Mouse (Mus musculus) neural tube, embryonic 15.5 days (tissue): ENCODE results near the gene Pcyt2. TPM values are rescaled to one million over a fixed set of nuclear protein-coding genes. Genes with fewer than 3 reads are reported as not detected.
A peak's percentile ranks its signal among the peaks of the same experiment; 100 is the strongest.

Experiments used
- ATAC-seq: fragments of 200-750 bp; cut with Nextera tagmentation; 2 replicates; pipeline ENCODE4 v1.8.0; 2017; ENCODE audit warnings: mild to moderate bottlenecking, moderate TSS enrichment, moderate library complexity; ENCODE audit not compliant: low FRiP score
- H3K27ac ChIP-seq: fragments of 300-500 bp; sonication (generic); replicated peaks from 2 replicates; pipeline ENCODE4 v1.5.1; 2015; ENCODE audit warnings: mild to moderate bottlenecking, inconsistent platforms
- H3K27me3 ChIP-seq: fragments of 300-500 bp; sonication (generic); replicated peaks from 2 replicates; pipeline ENCODE4 v1.6.1; 2015; ENCODE audit warnings: inconsistent platforms
- H3K36me3 ChIP-seq: fragments of 300-500 bp; sonication (generic); 2 replicates; pipeline ENCODE4 v1.6.1; 2015; ENCODE audit warnings: inconsistent platforms
- H3K4me1 ChIP-seq: fragments of 300-500 bp; sonication (generic); 2 replicates; pipeline ENCODE4 v1.6.1; 2015; ENCODE audit warnings: inconsistent platforms
- H3K4me2 ChIP-seq: fragments of 300-500 bp; sonication (generic); 2 replicates; pipeline ENCODE4 v1.6.1; 2015; ENCODE audit warnings: inconsistent platforms, mild to moderate bottlenecking, moderate library complexity
- H3K4me3 ChIP-seq: fragments of 300-500 bp; sonication (generic); replicated peaks from 2 replicates; pipeline ENCODE4 v1.5.1; 2015; ENCODE audit warnings: mild to moderate bottlenecking, inconsistent platforms
- H3K9ac ChIP-seq: fragments of 300-500 bp; sonication (generic); replicated peaks from 2 replicates; pipeline ENCODE4 v1.6.1; 2015; ENCODE audit warnings: mild to moderate bottlenecking, inconsistent platforms
- H3K9me3 ChIP-seq: fragments of 300-500 bp; sonication (generic); replicated peaks from 2 replicates; pipeline ENCODE4 v1.6.1; 2016; ENCODE audit warnings: inconsistent platforms
- WGBS: fragments of 180-500 bp; shearing (Covaris S2); methylation state at CpG from one replicate; pipeline ENCODE4 v1.1.7; 2015; ENCODE audit warnings: mixed read lengths; 5-methylcytosine and 5-hydroxymethylcytosine counted together
- polyA plus RNA-seq: library from polyadenylated mRNA; unstranded; fragments of >200 nt; fragmentation: Nextera tagmentation; extraction: Ambion mirVana; gene quantifications from 2 replicates; pipeline ENCODE4 v1.2.1, GENCODE M21; 2015

Gene Pcyt2
- polyA plus RNA-seq, 1 experiment from 2014 or later, result 248 TPM

DNA sequence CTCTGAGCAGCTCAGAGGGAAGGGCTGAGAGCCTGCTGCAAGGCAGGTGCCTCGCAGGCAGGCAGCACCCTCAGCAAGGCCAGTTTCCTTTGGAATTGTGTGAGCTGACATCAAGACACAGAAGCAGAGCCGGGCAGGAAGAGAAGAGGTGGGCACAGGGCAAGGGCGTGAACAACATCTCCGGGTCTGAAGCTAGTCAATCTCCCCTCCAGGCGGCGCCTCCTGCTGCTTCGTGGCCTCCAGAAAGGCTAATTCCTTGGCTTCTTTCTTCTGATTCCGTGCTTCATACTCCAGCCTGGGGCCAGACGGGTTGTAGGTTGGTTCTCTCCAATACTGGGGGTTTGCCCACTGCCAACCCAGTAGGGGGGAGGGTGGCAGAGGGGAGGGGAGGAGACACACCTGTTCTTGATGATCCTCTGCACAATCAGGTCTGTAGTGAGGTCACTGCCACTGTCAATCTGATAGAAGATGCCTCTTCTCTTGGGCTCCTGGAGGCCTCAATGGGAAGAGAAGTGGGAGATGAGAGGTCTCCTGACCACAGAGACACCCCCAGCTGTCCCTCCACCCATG is 7.2 kb downstream of the Pcyt2 start:
- Histone ChIP-seq H3K27me3 (peaks cover 3% of the 10 kb centered on the region; the same call in 1 of the 2 replicates), H3K4me1 (peaks cover 20% of the 10 kb centered on the region), H3K4me3 (no peak overlapping the region), H3K9ac (no peak overlapping the region), H3K36me3 (peaks cover 62% of the 10 kb centered on the region), H3K4me2 (no peak overlapping the region), H3K9me3 (no peaks in the 10 kb centered on the region), H3K27ac (no peak overlapping the region)
- no peak for ATAC-seq
- 81% methylated on average over 9 of the region's 9 CpGs for WGBS

DNA sequence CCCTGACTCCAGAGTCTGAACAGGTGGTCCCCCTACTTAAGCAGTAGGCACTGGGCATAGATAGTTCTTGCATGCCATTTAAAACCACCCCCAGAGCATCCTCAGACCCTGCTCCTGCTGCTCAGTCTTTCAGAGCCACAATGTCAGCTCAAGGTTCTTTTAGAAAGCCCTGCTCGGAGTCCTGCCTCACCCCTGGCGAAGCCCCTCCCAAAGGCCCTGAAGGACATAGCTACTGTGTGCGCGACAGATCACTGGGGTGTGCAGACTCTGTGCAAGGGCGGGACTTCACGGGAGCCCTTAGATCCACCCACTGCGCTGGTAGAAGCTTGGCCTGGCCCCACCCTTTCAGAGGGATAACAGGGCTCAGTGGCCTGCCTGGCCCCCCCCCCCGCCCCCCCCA is 8.5 kb downstream of the Pcyt2 start:
- H3K4me3 ChIP-seq, result no peak overlapping the region
- no peak overlapping the region for H3K27ac ChIP-seq
- no peaks in the 10 kb centered on the region for H3K9me3 ChIP-seq
- H3K9ac ChIP-seq, result no peak overlapping the region
- H3K36me3 ChIP-seq, result peaks cover 71% of the 10 kb centered on the region
- ATAC-seq, result no peak
- 0 out of 2 replicates have a peak overlapping the region, but pooled peaks have one; percentile 56 for H3K4me2 ChIP-seq
- peaks cover 3% of the 10 kb centered on the region; the same call in 1 of the 2 replicates for H3K27me3 ChIP-seq
- peaks cover 12% of the 10 kb centered on the region for H3K4me1 ChIP-seq
- WGBS, result 36% methylated on average over 8 of the region's 8 CpGs

DNA sequence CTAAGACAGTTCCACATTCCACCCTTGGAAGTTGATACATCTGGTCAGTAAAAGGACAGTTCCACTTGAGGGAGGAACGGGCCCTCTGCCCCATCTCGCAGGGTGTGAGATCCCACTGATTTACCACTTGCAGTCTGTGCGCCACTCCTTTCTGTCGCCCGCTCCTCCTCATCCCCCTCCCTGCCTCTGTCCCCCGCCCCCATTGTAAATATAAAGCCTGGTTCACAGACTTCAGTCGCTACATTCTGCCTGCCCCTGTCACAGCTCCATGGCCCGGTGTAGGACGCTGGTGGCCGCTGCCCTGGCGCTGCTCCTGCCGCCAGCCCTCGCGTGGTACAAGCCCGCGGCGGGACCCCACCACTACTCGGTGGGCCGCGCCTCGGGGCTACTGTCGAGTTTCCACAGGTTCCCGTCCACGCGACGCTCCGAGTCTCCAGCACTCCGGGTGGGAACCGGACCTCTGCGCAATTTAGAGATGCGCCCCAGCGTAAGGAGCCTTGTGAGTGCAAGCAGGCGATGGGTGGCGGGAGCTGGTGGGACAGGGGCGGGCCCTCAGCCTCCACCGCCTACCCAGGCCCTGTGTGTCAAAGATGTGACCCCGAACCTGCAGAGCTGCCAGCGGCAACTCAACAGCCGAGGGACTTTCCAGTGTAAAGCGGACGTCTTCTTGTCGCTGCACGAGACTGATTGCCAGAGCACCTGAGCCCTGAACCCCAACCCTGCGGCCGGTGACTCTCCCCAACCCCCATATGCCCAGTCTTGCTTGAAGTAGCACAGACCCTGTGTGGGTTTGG is 9.3 kb downstream of the Pcyt2 start, which contains the start of gene Npb:
Npb (plus strand) TSS at position 237 of the 794 bp plus-strand sequence.
- Histone ChIP-seq H3K36me3 (peaks cover 71% of the 10 kb centered on the region), H3K4me3 (peak within 1 kb of the TSS; percentile 24), H3K9me3 (no peaks in the 10 kb centered on the region), H3K27ac (no peak within 1 kb of the TSS), H3K9ac (peak within 1 kb of the TSS; percentile 42; the same call in 1 of the 2 replicates), H3K4me2 (peak within 1 kb of the TSS; percentile 56), H3K27me3 (peaks cover 3% of the 10 kb centered on the region; the same call in 1 of the 2 replicates), H3K4me1 (peaks cover 12% of the 10 kb centered on the region)
- 5% methylated on average over 45 of the region's 45 CpGs for WGBS
- no peak for ATAC-seq

DNA sequence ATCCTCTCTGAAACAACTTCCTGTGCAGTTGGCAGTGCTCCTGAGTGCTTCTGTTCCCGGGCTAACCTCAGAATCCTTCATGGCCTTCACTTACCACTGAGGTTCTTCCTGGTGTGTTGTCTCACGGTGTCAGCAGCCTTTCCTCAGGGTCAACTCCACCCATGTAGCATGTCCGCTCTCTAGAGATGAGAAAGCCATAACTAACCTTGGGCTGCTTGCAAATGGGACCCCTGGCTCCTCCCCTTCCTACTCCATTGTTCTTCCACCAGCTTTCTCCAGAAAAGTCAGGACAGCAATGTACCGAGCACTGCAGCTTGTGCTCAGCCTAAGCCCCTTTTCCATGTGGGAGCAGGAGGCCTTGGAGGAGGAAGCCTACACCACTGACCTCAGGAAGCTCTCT is 11.0 kb downstream of the Pcyt2 start:
- Histone ChIP-seq H3K9me3 (no peaks in the 10 kb centered on the region), H3K27me3 (peaks cover 3% of the 10 kb centered on the region; the same call in 1 of the 2 replicates), H3K4me1 (peaks cover 12% of the 10 kb centered on the region), H3K9ac (no peak overlapping the region), H3K4me3 (no peak overlapping the region), H3K4me2 (no peak overlapping the region), H3K27ac (no peak overlapping the region), H3K36me3 (peaks cover 70% of the 10 kb centered on the region)
- ATAC-seq, result no peak
- 75% methylated on average over 4 of the region's 4 CpGs for WGBS

DNA sequence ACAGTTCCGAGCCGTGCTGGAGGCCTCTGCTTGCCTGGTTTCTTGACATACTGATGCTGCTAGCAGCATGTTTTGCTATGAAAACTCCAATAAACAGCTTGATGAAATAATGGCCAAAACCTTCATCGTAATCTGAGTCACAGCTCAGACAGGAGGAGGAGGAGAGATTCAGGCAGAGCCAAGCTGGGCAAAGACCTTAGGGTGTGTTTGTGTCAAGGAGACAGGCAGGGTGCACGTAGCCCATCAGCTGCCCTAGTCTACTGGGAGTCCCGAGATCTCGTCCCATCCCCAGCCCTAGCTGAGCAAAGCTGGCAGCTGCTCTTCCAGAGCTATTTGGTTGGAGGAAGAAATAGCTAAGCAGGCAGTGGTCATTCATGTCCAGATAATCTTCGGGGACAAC is 12.1 kb downstream of the Pcyt2 start:
- H3K4me1 ChIP-seq, result peaks cover 12% of the 10 kb centered on the region
- H3K27ac ChIP-seq, result no peak overlapping the region
- peaks cover 65% of the 10 kb centered on the region for H3K36me3 ChIP-seq
- ATAC-seq, result no peak
- H3K4me3 ChIP-seq, result no peak overlapping the region
- H3K9ac ChIP-seq, result no peak overlapping the region
- peaks cover 3% of the 10 kb centered on the region; the same call in 1 of the 2 replicates for H3K27me3 ChIP-seq
- H3K9me3 ChIP-seq, result no peaks in the 10 kb centered on the region
- WGBS, result 92% methylated on average over 7 of the region's 7 CpGs
- no peak overlapping the region for H3K4me2 ChIP-seq

DNA sequence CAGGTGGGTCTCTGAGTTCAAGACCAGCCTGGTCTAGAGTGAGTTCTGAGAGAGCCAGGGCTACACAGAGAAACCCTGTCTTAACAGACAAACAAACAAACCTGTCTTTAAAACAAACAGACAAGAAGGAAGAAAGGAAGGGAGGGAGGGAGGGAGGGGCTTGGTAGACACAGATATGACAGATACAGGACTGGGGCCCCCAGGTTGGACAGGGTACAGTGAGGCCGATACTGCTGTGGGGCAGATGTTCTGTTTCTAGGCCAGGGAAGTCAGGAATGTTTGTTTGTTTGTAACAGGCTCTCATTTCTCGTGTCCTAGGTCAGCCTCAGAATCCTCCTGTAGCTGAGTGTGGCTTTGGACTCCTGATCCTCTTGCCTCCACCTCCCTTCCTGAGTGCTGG is 14.2 kb downstream of the Pcyt2 start:
- Histone ChIP-seq H3K4me1 (peaks cover 16% of the 10 kb centered on the region), H3K36me3 (peaks cover 58% of the 10 kb centered on the region), H3K4me2 (no peak overlapping the region), H3K9ac (no peak overlapping the region), H3K27ac (no peak overlapping the region), H3K4me3 (no peak overlapping the region), H3K27me3 (no peaks in the 10 kb centered on the region), H3K9me3 (no peaks in the 10 kb centered on the region)
- WGBS, result 90% methylated on average over 2 of the region's 2 CpGs
- ATAC-seq, result no peak

DNA sequence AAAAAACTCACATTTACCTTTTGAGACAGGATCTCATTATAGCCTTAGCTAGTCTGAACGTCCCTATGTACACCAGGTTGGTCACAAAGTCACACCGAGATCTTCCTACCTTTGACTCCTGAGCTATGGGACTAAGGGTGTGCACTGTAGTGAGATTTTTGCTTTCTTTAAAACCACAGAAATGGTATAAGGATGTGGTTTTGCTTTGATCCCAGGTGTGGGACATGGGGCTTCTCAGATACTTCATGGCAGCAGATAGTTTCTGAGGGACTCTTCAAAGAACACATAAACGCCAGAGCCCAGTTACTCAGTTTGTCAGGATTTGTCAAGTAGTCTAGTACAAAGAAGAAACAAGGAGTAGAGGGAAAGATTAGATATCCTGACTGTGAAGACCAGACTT is 17.0 kb downstream of the Pcyt2 start:
- 99% methylated on average over 3 of the region's 3 CpGs for whole genome bisulfite sequencing
- H3K36me3 ChIP-seq, result peaks cover 56% of the 10 kb centered on the region
- H3K4me1 ChIP-seq, result peaks cover 28% of the 10 kb centered on the region
- H3K27ac ChIP-seq, result no peak overlapping the region
- H3K4me2 ChIP-seq, result no peak overlapping the region
- no peaks in the 10 kb centered on the region for H3K27me3 ChIP-seq
- no peak overlapping the region for H3K4me3 ChIP-seq
- no peaks in the 10 kb centered on the region for H3K9me3 ChIP-seq
- no peak overlapping the region for H3K9ac ChIP-seq
- no peak for ATAC-seq

DNA sequence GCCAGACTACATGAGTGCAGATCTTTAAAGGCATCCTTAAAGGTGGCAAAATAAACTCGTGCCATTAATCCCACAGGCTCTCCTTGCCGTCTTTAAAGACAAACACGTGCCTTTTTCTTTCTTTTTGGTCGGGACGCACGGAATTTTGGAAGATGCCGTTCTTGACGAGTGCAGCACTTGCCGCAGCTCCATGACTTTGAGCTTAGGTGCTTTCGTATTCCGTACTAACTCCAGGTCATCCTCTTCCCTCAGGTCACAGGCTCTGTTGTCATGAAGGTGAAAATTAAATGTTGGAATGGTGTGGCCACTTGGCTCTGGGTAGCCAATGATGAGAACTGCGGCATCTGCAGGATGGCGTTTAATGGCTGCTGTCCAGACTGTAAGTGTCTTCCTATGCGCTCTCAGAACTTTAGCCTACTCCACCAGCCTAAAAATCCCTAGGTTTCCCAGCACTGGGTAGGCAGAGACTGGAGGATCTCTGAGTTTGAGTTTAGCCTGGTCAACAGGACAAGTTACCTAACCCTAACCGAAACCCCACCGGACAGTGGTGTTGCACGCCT is 18.7 kb downstream of the Pcyt2 start:
- Histone ChIP-seq H3K27me3 (no peaks in the 10 kb centered on the region), H3K4me1 (peaks cover 28% of the 10 kb centered on the region), H3K36me3 (peaks cover 54% of the 10 kb centered on the region), H3K27ac (peak overlapping the region; percentile 90), H3K4me2 (peak overlapping the region; percentile 74), H3K9ac (peak overlapping the region; percentile 96), H3K9me3 (no peaks in the 10 kb centered on the region), H3K4me3 (peak overlapping the region; percentile 97)
- ATAC-seq, result no peak
- WGBS, result 51% methylated on average over 17 of the region's 17 CpGs

DNA sequence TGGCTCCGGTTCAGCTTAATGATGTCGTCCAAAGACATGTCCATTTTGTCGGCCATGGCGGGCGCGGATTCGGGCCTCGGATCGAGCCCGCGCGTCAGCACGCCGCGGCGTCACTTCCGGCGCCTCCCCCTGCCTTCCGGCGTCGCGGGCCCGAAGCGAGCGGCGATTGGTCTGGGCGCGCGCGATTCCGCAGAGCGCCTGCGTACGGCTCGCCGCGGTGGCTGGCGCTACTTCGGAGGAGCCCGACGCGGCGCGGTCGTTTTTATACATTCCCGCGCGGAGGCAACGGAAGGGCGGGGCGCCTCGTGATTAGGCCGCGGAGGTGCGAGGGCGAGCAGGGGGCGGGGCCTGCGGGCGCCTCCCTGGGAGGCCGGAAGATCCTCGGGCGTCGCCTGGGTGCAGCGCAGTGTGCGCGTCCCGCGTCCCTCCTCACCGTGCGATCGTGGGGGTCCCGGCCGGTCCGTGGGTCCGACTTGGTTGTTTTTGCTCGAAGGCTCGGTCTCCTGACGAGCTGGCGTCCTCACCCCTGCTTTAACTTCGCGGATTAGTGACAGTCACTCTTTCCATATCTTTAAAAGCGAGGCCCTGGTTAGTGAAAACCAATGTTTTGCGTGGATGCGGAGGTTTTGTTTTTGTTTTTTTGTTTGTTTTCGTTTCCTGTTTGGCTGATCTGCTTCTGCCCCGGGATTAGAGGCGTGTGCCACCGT is 19.3 kb downstream of the Pcyt2 start, which contains the start of the genes Alyref and Anapc11:
Alyref (minus strand) TSS at position 83 of the 707 bp plus-strand sequence.
Anapc11 (plus strand) TSS at position 139 of the 707 bp plus-strand sequence.
- ATAC-seq, result peak; percentile 97
- Histone ChIP-seq H3K9me3 (no peaks in the 10 kb centered on the region), H3K4me2 (peak within 1 kb of the TSS; percentile 95), H3K27ac (peak within 1 kb of the TSS; percentile 90), H3K27me3 (no peaks in the 10 kb centered on the region), H3K4me3 (peak within 1 kb of the TSS; percentile 97), H3K9ac (peak within 1 kb of the TSS; percentile 96), H3K36me3 (peaks cover 55% of the 10 kb centered on the region), H3K4me1 (peaks cover 30% of the 10 kb centered on the region)
- under 1% methylated on average over 88 of the region's 88 CpGs for WGBS

DNA sequence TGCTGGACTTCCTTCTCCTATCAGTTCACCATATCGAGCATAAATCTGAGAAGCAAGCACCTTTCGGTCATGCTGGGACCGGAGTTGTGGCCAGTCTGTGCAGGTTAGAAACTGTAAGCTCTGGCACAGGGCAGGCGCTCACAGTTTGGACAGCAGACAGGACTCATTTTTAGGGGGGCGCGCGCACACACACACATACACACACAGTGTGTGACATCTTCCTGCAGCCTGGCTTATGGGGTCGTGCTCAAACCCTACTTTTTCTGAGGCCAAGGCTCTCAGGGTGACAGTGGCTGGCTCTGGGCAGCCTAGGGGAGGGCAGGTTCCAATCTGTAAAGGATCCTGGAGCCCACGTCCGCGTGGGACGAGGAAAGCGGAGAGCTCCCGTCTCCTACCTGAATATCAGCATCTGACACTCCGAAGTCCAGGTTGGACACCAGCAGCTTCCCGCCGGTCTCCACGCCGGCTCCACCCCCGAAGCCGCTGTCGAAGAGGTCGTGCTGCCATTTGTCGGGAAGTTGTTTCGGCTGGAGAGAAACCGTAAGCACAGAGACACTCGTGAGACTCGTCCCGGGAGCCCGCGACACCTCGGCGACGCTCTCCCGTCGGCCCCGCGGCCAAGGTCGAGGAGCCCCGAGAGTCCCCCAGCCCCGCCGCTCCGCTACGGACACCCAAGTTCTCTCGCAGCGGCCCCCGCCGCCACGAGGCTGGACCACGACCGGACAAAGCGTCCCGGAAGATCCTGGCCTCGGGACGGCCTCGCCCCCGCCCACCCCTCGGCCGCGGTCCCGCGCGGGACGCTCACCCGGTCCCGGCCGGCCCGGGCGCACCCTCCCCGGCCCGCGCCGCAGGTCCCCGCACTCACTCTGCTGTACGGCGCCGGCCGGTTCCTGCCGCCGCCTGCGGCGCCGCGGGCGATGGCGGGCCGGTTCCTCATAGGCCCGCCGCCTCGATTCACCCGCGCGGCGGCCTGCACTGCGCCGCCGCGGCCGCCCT is 20.2 kb downstream of the Pcyt2 start:
- Histone ChIP-seq H3K36me3 (peaks cover 55% of the 10 kb centered on the region), H3K4me1 (peaks cover 31% of the 10 kb centered on the region), H3K27ac (peak overlapping the region; percentile 90), H3K9me3 (no peaks in the 10 kb centered on the region), H3K27me3 (no peaks in the 10 kb centered on the region), H3K4me3 (peak overlapping the region; percentile 97), H3K4me2 (peak overlapping the region; percentile 95), H3K9ac (peak overlapping the region; percentile 96)
- WGBS, result 4% methylated on average over 99 of the region's 99 CpGs
- peak; percentile 62 for ATAC-seq
